Mouse (Mus musculus) 3134 (cell line): Measurements from ENCODE around the gene Trim33.

Experiments
- DNase-seq: peaks from one replicate; pipeline ENCODE4 v3.0.0-alpha.2; 2011; ENCODE audit warnings: low spot score; ENCODE audit not compliant: insufficient read length; ENCODE audit errors: extremely low read depth

Trim33 gene

GRCm38 (mm10) chr3:103279182-103280149 is at the start of gene Trim33:
Trim33 (plus strand) TSS chr3:103279293.
- DNase-seq = peak; percentile 95

DNA sequence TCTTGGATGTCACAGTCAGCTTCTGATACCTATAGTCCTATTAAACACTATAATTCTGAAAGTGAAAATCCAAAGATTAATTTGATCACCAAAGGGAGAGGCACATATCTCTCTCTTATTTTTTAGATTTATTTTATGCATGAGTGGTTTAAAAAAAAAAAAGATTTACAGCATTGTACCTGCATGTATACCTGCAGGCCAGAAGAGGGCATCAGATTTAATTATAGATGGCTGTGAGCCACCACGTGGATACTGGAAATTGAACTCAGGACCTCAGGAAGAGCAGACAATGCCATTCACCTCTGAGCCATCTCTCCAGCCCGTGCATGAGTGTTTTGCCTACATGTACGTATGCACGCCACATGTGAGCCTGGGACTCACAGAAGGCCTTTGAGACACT is 46.7 kb upstream of the Trim33 start:
- no peak for DNase-seq

DNA sequence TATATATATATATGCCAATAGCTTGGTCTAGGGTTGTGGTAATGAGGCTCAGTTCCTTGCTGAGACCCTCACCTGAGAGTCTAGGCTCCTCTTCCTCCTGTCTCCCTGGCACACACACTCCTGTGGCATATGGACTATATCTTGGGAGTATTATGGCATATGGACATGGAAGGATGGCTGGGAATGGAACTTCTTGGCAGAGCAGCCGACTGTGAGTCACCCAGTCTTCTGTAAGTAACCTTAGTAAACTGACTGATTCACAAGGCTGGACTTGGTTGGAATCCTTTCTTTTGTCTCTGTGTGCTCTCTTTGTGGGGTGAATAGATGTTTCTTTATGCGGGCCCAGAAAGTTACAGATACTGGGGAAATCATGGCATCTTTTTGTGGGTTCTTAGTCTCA is 37.6 kb upstream of the Trim33 start:
- no peak for DNase-seq

DNA sequence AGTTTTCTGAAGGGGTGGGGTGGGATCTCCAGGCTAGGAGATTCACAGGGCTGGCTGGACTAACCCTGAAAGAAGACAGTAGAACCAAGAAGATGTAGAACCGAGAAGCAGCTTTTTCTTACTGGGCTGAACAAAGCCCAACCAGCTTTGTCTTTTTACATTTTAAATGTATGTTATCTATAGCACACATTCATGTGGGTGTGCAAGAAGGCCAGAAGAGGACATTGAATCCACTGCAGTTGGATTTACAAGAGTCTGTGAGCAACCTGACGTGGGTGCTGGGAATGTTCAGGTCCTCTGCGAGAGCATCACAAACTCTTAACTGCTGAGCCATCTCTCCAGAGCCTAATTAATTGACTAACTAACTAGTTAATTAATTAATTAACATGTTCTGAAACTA is 36.9 kb upstream of the Trim33 start:
- no peak for DNase-seq

- DNase-seq = no peak
Observed at GRCm38 (mm10) chr3:103243491-103243890, 35.6 kb upstream of the Trim33 start.

GRCm38 (mm10) chr3:103246627-103247260 is 32.3 kb upstream of the Trim33 start:
- no peak for DNase-seq

- DNase-seq = no peak
Observed at GRCm38 (mm10) chr3:103256089-103256819, 22.8 kb upstream of the Trim33 start.

DNA sequence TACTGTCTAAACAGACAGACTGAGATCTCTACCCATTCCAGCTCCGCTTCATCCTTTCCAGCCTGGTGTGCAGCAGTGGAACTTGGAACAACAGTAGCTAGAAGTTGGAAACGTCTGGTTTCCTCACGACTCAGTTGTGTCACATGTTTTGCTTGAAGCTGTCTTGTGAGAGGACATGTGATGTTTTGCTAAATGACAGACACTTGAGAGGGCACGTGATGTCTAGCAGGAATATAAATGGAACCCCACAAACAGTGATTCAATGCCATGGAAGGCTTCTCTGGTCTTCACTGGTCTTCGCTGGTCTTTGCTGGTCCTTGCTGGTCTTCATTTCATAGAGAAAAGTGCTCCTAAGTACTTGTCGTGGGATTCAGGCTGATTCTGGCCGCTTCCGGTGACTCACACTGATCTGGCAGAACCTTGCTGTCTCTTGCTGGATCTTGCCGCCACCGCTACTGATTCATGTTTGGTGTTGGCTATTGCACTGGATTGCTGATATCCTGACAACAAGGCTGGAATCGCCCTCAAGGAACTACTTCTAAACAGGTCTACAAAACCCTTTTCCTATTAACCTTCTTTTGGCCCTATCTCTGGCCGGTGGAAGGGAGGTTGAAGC is 16.2 kb upstream of the Trim33 start:
- DNase-seq = peak; percentile 71

DNA sequence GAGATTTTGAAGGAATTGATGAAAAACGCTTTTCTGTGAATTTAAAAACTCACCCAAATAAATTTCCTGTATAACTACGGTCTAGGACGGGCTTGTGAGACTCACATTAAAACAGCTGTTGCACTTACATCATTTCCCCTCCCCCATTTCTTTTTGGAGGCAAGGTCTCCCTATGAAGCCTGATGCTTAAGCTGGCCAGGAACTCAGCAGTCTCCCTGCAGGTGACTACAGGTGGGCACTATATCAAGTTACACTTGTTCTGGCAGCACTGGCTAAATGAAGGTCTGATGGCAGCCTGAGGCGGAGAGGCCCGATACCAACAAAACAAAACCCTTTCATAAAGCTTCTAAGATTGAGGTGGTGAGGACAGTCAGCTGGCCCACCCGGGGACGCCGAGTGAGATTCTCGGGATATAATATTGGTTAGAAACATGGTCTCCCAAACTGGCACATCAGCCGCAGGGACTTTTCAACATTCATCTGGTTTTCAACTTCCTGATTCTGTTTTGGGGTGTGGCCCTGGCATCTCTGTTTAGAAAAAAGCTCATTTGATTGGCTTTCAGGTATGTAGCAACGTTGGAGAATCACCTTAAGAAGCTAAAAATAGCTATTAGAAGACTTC is 422 bp upstream of the Trim33 start:
- no peak for DNase-seq

DNA sequence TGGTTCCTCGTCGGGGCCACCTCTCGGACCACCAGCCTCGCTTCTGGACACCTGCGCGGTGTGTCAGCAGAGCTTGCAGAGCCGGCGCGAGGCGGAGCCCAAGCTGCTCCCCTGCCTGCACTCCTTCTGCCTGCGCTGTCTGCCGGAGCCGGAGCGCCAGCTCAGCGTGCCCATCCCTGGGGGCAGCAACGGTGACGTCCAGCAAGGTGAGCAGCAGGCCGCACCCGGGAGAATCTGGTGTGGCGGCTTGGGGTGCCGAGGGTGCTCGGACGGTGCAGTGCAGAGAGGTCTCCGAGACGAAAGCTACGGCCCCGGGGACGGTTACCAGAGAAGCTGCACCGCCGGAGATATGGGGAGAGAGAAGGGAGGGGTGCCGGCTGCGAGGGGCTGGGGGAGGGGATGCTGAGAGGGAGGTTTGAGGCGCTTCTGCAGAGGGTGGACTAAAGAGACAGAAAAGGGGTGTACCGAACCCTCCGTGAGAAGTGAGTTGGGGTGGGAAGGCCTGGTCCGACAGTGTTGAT is 1.2 kb downstream of the Trim33 start:
- DNase-seq = peak; percentile 65

DNA sequence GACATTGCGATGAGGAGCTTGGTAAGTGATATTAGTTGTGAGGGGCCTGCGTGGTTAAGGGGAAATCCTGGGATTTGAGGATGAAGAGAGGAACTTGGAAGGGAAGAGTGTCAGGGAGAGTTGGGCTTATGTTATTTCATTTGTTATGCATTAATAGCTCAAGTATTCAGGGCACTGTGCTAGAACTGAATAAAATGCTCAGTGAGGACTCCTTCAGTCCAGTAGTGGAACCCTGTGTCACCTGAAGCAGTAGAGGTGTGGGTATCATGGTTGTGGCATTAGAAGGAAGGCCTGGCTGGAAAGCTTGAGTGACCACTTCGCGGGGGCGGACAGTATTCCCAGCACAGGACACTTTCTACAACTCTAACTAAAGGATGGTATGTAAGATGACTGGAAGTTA is 1.8 kb downstream of the Trim33 start:
- no peak for DNase-seq

- DNase-seq = no peak
Observed at GRCm38 (mm10) chr3:103288761-103289160, 9.7 kb downstream of the Trim33 start.

DNA sequence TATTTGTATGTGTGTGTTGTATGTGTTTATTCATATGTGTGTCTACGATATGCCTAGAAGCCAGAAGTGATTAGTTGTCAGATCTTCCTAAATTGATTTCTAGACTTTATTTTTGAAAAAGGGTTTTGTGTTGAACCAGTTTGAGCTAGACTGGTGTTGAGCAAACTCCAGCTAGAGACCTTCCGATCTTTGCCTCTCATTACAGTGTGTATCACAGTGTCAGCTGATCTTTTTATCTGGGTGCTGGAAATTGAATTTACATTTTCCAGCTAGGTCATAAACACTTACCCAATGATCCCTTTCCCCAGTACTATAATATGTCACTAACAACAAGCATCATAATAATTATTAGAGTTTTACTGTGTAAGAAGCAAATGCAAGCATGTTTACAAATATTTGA is 12.0 kb downstream of the Trim33 start:
- DNase-seq = no peak

DNA sequence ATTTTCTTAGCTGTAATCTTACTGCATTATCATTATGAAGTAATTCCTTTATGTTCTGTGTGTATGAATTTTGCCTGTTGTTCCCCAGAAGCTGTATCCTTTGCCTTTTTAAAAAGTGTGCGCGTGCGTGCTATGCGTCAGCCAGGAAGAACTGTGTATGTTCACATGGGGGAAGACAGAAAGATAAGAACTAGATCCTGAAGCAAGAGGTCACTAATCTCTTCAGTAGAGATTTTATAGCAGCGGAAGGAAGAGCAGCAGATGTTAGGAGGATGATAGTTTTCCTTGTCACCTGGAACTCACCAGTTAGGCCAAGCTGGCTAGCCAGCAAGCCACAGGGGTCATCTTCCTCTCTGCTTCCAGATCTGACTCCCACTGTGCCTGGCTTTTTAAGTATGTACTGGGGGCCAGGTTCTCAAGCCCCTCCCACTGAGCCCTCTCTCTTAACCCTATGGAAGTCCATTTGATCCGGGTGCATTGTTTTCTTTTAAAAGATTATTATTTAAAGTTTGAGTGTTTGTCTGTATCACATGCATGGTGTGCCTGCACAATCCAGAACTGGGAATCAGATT is 26.4 kb downstream of the Trim33 start:
- DNase-seq = no peak

DNA sequence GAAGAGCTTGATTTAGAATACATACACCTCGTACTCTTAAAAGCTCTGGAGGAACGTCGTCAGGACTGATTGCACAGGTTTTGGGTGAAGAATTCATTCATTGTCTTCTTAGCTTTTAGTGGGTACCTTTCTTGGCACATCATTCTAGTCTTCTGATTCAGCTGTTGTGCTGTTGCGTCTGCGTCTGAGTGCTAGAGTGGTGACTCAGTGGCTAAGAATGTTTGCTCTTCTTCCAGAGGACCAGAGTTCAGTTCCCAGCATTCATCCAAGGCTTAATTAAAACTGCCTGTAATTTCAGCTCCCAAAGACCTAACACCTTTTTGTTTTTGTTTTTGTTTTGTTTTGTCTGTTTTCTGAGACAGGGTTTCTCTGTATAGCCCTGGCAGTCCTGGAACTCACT is 30.2 kb downstream of the Trim33 start:
- peak; percentile 17 for DNase-seq

GRCm38 (mm10) chr3:103309750-103310149 is 30.7 kb downstream of the Trim33 start:
- no peak for DNase-seq

GRCm38 (mm10) chr3:103314291-103314690 is 35.2 kb downstream of the Trim33 start:
- no peak for DNase-seq

DNA sequence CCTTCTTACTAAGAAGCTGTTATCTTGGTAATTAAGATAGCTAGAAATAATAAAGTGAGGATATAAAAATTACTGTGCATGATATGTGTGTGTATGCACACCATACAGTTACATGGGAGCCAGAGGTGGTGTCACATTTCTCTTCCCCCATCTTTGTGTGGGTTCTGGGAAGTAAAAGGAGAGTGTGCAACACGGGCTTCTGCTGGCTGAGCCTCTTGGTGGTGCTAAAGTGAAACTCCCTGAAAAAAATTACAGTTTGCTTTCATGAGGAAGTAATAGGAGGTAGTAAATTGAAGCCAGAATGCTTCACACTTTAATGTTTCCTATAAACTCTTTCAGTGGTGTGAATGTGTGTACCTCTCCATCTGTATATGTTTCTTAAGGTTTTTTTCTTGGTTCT is 56.3 kb downstream of the Trim33 start:
- DNase-seq = no peak

DNA sequence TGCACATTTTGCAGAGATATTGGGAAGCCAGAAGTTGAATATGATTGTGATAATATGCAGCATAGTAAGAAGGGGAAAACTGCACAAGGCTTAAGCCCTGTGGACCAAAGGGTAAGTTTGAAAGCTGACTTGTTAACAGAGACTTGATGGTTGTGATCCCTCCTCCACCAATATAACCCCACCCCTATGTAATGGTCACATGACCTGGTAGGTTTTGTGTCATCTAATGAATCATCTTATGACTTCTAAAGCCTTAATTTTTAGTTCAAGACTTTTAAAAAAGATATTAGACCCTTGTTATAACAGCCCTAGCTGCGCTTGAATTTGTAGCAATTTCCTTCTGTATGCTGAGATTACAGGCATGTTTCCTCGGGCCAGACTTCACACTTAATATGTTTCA is 67.6 kb downstream of the Trim33 start:
- no peak for DNase-seq

DNA sequence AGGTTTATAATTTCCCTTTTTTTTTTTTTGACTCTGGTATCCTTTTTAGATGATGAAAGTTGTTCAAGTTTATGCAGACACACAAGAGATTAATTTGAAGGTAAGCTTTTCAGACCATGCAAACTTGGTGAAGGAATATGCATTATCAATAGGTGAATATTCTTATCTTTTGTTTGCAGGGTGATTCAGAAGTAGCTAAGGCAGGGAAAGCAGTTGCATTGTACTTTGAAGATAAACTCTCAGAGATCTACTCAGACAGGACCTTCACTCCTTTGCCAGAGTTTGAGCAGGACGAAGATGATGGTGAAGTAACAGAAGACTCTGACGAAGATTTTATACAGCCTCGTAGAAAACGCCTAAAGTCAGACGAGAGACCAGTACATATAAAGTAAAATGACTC is 74.4 kb downstream of the Trim33 start:
- DNase-seq = no peak
